Mouse (Mus musculus) layer of hippocampus, adult 2 months (tissue): ENCODE measurements around the gene Ophn1. TPM values are rescaled to one million over a fixed set of nuclear protein-coding genes. Genes with fewer than 3 reads are reported as not detected.

Experiments used
- DNase-seq, 2 experiments: peaks; one replicate each; pipeline ENCODE4 v3.0.0; 2022; ENCODE audit warnings: low spot score in 2 of 2
- H3K27ac ChIP-seq: fragments of 200-600 bp; 2 replicates; pipeline ENCODE4 v1.8.1; 2022
- H3K4me3 ChIP-seq: fragments of 200-600 bp; 2 replicates; pipeline ENCODE4 v1.8.1; 2022; ENCODE audit warnings: mild to moderate bottlenecking
- CTCF ChIP-seq: fragments of 200-600 bp; conservative IDR thresholded peaks from 2 replicates; pipeline ENCODE4 v1.8.1; 2022; ENCODE audit warnings: antibody characterized with exemption, mild to moderate bottlenecking, moderate library complexity
- total RNA-seq, 2 experiments: library from RNA; stranded (reverse); gene quantifications; 2 replicates each; pipeline ENCODE4 v1.2.3; 2021

Gene Ophn1
- total RNA-seq, 2 experiments from 2014 or later, result 39.6 to 41.3 TPM

DNA sequence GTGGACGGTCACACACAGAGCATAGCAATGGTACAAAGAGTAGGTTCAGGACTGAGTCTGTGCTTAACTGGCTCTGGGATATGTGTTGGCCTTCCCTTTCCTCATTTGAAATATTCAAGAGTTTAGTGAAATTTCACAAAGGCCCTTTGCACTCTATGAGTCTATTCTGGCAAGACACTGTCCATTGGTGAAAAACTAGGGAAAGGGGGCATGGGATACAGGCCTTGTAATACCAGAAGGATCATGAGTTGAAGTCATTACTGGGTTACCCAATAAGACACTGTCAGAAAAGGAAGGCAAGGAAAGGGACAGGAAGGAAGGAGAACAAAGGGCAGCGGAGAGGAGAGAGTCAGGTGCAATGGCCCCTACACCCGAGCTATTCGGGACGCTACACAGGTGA, 16.7 kb downstream of the Ophn1 start:
- DNase-seq, result no peak
- TF ChIP-seq CTCF, result no peak
- no peak overlapping the region for H3K4me3 ChIP-seq
- H3K27ac ChIP-seq, result 0 out of 2 replicates have a peak overlapping the region, but pooled peaks have one; percentile 2

DNA sequence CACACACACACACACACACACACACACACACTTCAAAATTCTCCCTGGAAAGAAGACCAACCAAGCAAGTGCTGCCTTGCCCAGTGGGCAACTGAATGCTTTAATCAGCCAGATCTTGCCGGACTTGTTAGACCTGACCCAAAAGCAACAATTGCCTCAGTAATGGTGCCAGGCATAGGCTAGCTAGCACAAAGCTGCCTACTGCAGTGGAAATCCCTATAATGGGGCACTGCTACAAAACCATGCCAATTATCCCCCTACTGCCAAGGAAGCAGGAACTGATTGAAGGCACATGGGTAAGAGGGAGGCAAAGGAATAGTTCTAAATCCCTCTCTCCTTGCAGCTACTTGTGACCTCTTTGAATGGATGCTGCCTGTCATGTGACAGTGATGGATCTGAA, 18.8 kb downstream of the Ophn1 start:
- no peak overlapping the region for H3K4me3 ChIP-seq
- peak in 1 of 2 experiments; percentile 13 for DNase-seq
- no peak for TF ChIP-seq CTCF
- H3K27ac ChIP-seq, result no peak overlapping the region

DNA sequence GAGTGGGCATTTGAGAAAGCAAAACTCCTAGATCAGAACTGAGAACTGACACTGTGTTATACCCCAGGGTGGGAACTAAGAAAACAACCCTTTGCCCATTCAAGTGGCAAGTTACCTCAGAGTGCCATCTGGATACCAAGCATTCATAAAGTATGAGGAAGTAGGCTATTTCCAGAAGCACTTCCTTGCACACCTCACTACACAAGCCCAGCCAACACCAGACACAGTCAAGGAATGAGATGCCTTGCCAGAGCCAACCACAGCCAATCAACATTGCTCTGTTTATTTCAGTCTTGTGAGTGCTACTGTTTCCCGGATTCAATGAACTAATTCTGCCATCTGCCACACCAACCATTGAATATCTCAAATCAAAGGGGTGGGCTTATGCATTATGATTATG, 20.3 kb downstream of the Ophn1 start:
- no peak for DNase-seq
- TF ChIP-seq CTCF, result no peak
- no peak overlapping the region for H3K4me3 ChIP-seq
- H3K27ac ChIP-seq, result no peak overlapping the region

DNA sequence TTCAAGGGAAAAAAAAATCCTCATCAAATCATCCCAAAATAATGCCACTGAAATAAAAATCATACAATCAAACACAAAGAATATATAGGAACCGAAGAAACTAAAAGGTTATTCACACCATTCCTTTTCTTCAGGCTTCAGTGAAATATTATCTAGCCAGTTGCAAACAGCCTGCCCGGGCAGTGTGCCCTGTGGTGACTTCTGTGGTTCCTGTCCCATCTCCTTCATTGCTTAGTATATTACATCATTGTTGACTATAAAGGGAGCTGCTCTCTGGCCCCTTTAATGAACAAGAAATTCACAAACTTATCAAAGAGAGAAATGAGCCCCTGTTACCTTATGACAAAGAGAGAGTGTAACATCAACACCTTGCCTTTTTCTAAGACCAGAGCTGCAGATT, 21.1 kb downstream of the Ophn1 start:
- Histone ChIP-seq H3K27ac (no peak overlapping the region), H3K4me3 (no peak overlapping the region)
- DNase-seq, result no peak
- no peak for TF ChIP-seq CTCF

DNA sequence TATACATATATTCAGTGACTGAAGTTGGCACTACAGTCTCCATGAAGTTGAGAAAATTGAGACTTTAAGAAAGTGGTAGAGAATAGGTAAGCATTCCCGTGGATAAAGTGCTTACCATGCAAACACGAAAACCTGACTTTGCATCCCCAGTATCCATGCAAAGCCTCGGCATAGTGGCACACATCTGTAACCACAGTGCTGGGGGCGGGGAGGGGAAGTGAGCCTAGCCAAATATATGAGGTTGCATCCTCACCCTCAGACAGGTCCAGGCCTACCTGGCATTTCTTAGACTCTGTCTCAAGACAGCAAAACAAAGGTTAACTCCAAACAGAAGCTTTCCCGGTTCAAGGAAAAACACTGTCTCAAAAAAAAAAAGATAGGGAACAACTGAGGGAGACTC, 21.7 kb downstream of the Ophn1 start:
- no peak for DNase-seq
- H3K27ac ChIP-seq, result no peak overlapping the region
- TF ChIP-seq CTCF, result no peak
- no peak overlapping the region for H3K4me3 ChIP-seq

DNA sequence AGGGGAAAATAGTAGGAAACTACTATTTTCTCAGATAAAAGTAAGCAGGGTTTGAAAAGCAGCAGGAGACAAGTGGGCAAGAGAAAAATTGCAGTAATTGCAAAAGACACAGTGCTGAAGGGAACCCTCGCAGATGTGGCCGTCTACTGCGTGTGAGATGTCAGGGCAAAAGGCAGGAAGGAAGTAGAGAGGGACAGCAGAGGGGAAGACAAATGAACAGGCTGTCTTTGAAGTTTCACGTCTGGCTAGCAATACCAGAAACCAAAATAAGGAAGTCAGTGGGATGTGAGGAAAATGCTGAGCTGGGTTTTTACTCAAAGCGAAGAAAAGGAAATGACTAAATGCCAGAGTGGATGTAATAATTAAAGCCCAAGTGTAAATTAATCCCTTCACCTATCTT, 30.7 kb downstream of the Ophn1 start:
- DNase-seq, result peak in 1 of 2 experiments; percentile 8
- no peak overlapping the region for H3K27ac ChIP-seq
- no peak for TF ChIP-seq CTCF
- H3K4me3 ChIP-seq, result no peak overlapping the region

DNA sequence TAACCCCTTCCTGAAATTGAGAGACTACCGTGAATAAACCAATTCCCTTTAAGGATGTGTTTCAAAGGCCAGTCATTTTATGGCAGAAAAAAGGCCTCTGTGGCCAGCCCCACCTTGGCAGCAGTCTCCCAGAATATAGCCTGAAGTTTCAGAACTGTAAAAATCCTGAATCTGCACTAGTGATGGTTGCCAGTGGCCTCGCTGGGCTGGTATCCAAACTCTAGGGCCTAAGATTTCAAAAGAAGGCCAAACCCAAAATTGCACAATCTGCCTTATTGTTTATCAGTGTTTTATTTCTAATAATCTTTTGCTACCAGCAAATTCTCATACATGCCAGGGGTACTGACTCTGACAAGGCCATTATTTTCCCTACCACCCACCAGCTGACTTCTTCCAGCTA, 34.8 kb downstream of the Ophn1 start:
- DNase-seq, result no peak
- no peak for TF ChIP-seq CTCF
- H3K4me3 ChIP-seq, result no peak overlapping the region
- H3K27ac ChIP-seq, result no peak overlapping the region

DNA sequence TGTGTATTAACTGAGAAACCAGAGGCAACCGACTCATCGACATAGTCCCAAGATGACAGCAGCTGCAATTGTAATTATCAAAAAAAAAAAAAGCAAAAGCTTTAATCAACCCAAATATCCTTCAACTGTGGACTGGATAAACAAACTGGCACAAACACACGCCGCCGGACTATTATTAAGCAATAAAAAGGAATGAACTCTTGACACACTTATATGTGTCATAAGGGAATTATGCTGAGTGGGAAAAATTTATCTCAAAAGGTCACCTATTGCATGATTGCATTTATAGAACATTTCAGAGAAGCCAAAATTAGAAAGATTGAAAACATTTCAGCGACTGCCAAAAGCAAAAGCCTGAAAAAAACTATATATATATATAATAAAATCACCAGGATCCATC, 40.0 kb downstream of the Ophn1 start:
- no peak for TF ChIP-seq CTCF
- DNase-seq, result no peak
- no peak overlapping the region for H3K27ac ChIP-seq
- H3K4me3 ChIP-seq, result no peak overlapping the region

DNA sequence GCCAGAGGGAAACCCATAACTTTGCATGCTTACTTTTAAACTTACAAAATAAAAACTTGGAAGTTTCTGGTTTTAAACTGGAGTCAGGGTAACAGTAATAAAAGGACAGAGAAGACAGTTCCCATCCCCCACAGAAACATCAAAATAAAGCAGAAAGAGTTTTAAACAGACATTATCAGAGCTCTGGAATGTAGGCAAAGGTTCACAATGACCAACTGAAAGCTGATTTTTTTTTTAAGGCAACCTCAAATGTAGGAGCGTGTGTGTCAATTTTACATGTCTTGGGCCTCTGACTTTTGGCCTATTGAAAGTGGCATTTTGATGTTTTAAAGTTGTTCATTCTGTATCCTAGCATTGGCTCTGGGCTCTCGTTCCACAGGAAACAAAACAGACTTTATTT, 49.2 kb downstream of the Ophn1 start:
- Histone ChIP-seq H3K27ac (no peak overlapping the region), H3K4me3 (no peak overlapping the region)
- no peak for DNase-seq
- TF ChIP-seq CTCF, result no peak

DNA sequence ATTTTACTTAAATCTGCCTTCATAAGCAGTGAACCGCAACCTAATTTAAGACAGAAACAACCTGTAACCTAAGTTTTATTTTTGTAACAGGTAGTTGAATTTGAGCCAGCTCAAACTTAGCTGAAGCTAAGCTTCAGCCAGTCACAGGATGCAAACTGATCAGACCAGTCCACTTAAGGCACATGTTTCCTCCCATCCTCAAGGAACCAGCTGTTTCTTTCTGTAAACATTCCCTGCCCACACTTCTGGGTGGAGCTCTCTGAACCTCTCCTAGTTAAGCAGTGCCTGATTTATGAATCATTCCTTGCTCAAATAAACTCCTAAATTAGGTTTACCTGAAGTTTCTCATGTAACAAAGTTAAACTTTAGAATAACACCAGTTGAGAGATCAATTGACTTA, 54.8 kb downstream of the Ophn1 start:
- DNase-seq, result no peak
- no peak overlapping the region for H3K4me3 ChIP-seq
- TF ChIP-seq CTCF, result no peak

DNA sequence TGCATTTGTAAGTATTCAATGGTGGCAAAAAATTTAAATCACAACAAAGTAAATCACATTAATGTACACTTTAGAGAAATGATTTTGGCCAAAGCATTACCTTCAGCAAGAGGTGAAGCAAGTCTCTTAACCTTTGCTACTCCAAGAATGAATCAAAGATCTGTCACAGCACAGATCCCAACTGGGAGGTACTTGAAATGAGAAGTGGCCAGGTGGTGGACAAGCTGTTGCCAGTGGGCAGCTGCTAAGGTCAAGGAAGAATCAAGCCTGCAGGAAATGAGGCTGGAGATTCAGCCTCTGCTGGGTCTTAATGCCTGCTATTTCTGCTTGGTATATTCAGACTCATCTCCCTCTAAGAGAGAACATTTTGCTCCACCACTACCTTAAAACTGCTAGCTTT, 87.0 kb downstream of the Ophn1 start:
- TF ChIP-seq CTCF, result no peak
- DNase-seq, result no peak
- Histone ChIP-seq H3K27ac (no peak overlapping the region), H3K4me3 (no peak overlapping the region)

More for the DNA sequence above, 54.8 kb downstream of the Ophn1 start:
- H3K27ac ChIP-seq, result no peak overlapping the region

DNA sequence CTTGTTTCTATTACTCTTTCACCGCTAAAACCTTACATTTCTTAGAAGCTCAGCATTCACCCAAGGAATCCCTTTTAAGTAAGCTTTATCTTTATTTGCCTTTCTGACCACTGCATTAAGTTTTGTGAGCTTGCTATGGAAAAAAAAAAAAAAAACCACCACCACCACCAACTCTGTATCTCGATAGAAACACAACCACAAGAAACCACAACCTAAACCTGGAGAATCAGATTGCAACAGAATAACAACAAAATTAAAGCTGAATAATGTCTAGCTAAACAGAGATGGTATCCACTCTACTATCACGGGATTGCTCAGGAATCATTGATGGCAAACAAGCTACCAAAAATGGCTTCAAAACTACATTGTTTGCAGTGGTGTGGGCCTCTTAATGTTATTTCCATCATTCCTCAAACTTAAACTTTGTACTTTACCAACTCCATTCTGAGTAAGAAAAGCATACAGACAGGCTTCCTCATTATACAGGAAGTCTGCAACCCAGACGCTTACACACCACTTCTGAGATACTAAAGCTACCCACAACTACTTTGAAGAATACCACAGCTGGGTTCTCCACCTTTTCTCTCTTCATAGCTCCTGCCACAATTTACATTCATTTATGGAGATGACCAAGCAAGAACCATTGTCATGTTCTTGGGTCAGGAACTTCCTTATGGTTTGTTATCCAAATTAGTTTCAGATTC, 116.4 kb downstream of the Ophn1 start:
- H3K27ac ChIP-seq, result no peak overlapping the region
- H3K4me3 ChIP-seq, result no peak overlapping the region
- TF ChIP-seq CTCF, result no peak
- no peak for DNase-seq

DNA sequence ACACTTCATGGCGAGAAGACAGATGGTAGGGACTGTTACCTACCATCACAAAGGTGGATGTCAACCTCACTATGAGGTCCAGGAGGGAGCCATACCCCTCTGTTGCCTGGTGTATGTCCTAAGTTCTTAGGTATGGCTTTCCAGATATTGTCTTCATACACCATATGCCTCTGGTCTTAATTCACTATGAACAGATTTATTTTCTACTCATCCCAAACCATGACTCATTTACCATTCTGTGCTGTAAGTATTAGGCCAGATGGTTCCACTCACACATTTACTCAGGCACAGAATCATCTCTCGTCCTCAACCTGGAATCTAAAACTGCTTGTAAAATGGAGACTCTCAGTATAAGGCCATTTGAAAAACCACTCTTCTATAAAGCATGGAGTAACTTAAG, 135.7 kb downstream of the Ophn1 start:
- no peak for TF ChIP-seq CTCF
- Histone ChIP-seq H3K4me3 (no peak overlapping the region), H3K27ac (no peak overlapping the region; the same call in 1 of the 2 replicates)
- peak; percentile 21 to 29 for DNase-seq

DNA sequence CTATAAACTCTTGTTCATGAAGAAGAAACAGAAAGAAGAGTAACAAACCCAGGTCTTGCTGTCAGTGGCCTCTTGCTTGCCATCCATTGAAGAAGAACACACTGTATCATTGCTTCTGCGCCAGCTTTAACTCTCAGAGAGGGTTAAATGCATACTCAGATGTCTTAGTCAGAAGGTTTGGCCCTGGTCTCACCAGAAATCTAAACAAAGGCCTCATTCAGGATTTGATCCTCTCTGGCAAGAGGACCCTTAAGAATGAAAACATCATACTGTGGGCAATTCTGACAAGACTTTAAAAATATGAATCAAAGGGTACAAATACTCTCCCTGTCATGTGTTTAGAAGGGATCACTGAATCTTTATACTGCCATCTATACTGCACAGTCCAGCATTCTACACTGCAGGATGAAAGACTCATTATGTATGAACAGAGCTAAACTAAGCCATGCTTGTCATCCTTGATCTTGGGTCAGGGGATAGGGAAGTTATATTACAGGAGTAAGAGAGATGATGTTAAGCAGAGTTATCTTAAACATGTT, 139.5 kb downstream of the Ophn1 start:
- Histone ChIP-seq H3K27ac (no peak overlapping the region), H3K4me3 (no peak overlapping the region)
- no peak for TF ChIP-seq CTCF
- no peak for DNase-seq

DNA sequence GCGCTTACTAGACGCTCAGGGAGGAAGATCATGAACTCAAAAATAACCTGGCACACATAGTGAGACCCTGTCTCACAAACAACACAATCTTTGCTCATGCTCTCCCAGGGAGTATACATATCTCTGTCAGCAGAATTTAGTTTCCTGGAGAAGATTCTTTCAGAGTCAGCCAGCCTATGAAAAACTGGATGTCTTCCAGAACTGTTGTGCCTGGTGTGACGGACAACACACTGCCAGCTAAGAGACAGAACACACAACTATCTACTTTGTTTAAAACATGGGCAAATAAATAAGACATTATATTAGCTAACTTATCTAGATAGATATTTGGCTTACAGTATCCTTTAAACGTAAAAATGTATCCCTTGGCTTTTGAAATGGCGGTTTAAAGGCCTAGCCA, 154.1 kb downstream of the Ophn1 start:
- no peak for DNase-seq
- no peak overlapping the region for H3K27ac ChIP-seq
- no peak overlapping the region for H3K4me3 ChIP-seq
- no peak for TF ChIP-seq CTCF
